Mouse (Mus musculus) layer of hippocampus, adult 2 months (tissue): ENCODE results near the gene Ckap5. TPM values are rescaled to one million over a fixed set of nuclear protein-coding genes. Genes with fewer than 3 reads are reported as not detected.
"Not testable (repeated sequence)": the region's sequence is repeated elsewhere in the genome, so short reads cannot be mapped to it uniquely, and the experiment has no call there.

ENCODE experiments used
- DNase-seq, 2 experiments: peaks; one replicate each; pipeline ENCODE4 v3.0.0; 2022; ENCODE audit warnings: low spot score in 2 of 2
- H3K27ac ChIP-seq: fragments of 200-600 bp; 2 replicates; pipeline ENCODE4 v1.8.1; 2022
- H3K4me3 ChIP-seq: fragments of 200-600 bp; 2 replicates; pipeline ENCODE4 v1.8.1; 2022; ENCODE audit warnings: mild to moderate bottlenecking
- CTCF ChIP-seq: fragments of 200-600 bp; conservative IDR thresholded peaks from 2 replicates; pipeline ENCODE4 v1.8.1; 2022; ENCODE audit warnings: antibody characterized with exemption, mild to moderate bottlenecking, moderate library complexity
- long read RNA-seq, 2 experiments: library from polyadenylated mRNA; stranded (forward); transcript quantifications; one replicate each; pipeline ENCODE4 v2.0.0; 2021; ENCODE audit warnings: borderline mapping rate in 2 of 2
- total RNA-seq, 2 experiments: library from RNA; stranded (reverse); gene quantifications; 2 replicates each; pipeline ENCODE4 v1.2.3; 2021

Ckap5 gene
- total RNA-seq: 100 to 1,000 TPM; 111 to 115 TPM
- long read RNA-seq, experiment 1, full-length matches to known transcripts: 40 of 81 reads
- long read RNA-seq, experiment 1, partial matches to known transcripts: 33 of 81 reads
- long read RNA-seq, experiment 1, other reads (novel, unspliced or antisense): 8 of 81 reads
- long read RNA-seq, experiment 2, full-length matches to known transcripts: 69 of 135 reads
- long read RNA-seq, experiment 2, partial matches to known transcripts: 53 of 135 reads
- long read RNA-seq, experiment 2, other reads (novel, unspliced or antisense): 13 of 135 reads

GRCm38 (mm10) chr2:91526294-91527146, at the start of gene Ckap5:
Ckap5 (plus strand) TSS chr2:91526762.
- peak; percentile 78 for TF ChIP-seq CTCF
- Histone ChIP-seq H3K27ac (peak within 1 kb of the TSS; percentile 95), H3K4me3 (peak within 1 kb of the TSS; percentile 83)
- DNase-seq: peak; percentile 90 to 94

GRCm38 (mm10) chr2:91476841-91477240, 49.7 kb upstream of the Ckap5 start:
- TF ChIP-seq CTCF: no peak
- no peak overlapping the region for H3K4me3 ChIP-seq
- no peak overlapping the region for H3K27ac ChIP-seq
- DNase-seq: no peak

GRCm38 (mm10) chr2:91480399-91480801, 46.2 kb upstream of the Ckap5 start:
- TF ChIP-seq CTCF: no peak
- no peak overlapping the region for H3K4me3 ChIP-seq
- no peak for DNase-seq
- H3K27ac ChIP-seq: peak overlapping the region; percentile 28; the same call in 1 of the 2 replicates

- peak; percentile 85 for TF ChIP-seq CTCF
- Histone ChIP-seq H3K4me3 (no peak overlapping the region), H3K27ac (no peak overlapping the region)
- peak; percentile 66 to 69 for DNase-seq
Observed at GRCm38 (mm10) chr2:91480805-91481514, 45.6 kb upstream of the Ckap5 start.

- DNase-seq: no peak
- H3K27ac ChIP-seq: no peak overlapping the region
- TF ChIP-seq CTCF: no peak
- no peak overlapping the region for H3K4me3 ChIP-seq
Observed at GRCm38 (mm10) chr2:91484698-91485097, 41.9 kb upstream of the Ckap5 start.

- Histone ChIP-seq H3K27ac (no peak overlapping the region), H3K4me3 (no peak overlapping the region)
- no peak for DNase-seq
- TF ChIP-seq CTCF: no peak
Observed at GRCm38 (mm10) chr2:91485256-91485655, 41.3 kb upstream of the Ckap5 start.

- not testable (repeated sequence) for H3K4me3 ChIP-seq, H3K27ac ChIP-seq
- peak; percentile 76 for TF ChIP-seq CTCF
- DNase-seq: peak in 1 of 2 experiments; percentile 21
Observed at GRCm38 (mm10) chr2:91487295-91487694, 39.3 kb upstream of the Ckap5 start.

- no peak for DNase-seq
- no peak overlapping the region for H3K4me3 ChIP-seq
- TF ChIP-seq CTCF: no peak
- H3K27ac ChIP-seq: no peak overlapping the region
Observed at GRCm38 (mm10) chr2:91492071-91492635, 34.4 kb upstream of the Ckap5 start.

- no peak for DNase-seq
Observed at GRCm38 (mm10) chr2:91493981-91494380, 32.6 kb upstream of the Ckap5 start.

GRCm38 (mm10) chr2:91498093-91498719, 28.4 kb upstream of the Ckap5 start:
- TF ChIP-seq CTCF: no peak
- H3K27ac ChIP-seq: no peak overlapping the region
- H3K4me3 ChIP-seq: no peak overlapping the region
- DNase-seq: no peak

More at GRCm38 (mm10) chr2:91493981-91494380, 32.6 kb upstream of the Ckap5 start:
- no peak for TF ChIP-seq CTCF
- H3K27ac ChIP-seq: no peak overlapping the region
- no peak overlapping the region for H3K4me3 ChIP-seq

GRCm38 (mm10) chr2:91508076-91508475, 18.5 kb upstream of the Ckap5 start:
- no peak for TF ChIP-seq CTCF
- Histone ChIP-seq H3K27ac (no peak overlapping the region), H3K4me3 (no peak overlapping the region)
- no peak for DNase-seq

GRCm38 (mm10) chr2:91517186-91517585, 9.4 kb upstream of the Ckap5 start:
- Histone ChIP-seq H3K4me3 (no peak overlapping the region), H3K27ac (peak overlapping the region; percentile 68)
- DNase-seq: peak in 1 of 2 experiments; percentile 8
- no peak for TF ChIP-seq CTCF
